Mouse (Mus musculus) T-helper 1 cell (primary cell): ENCODE data around the gene Sema4c.
"Not testable (repeated sequence)": the region's sequence is repeated elsewhere in the genome, so short reads cannot be mapped to it uniquely, and the experiment has no call there.

ENCODE experiments used
- in situ Hi-C: fragments of 300-600 bp; cut with MboI, MseI; formaldehyde crosslinking; loops from one replicate; pipeline ENCODE4 v1.15.1; 2025; ENCODE audit warnings: high pct_unique_total_duplicates

The Sema4c gene

GRCm38 (mm10) chr1:36556553-36557456 lies 1.3 kb downstream of the Sema4c start:
- in situ Hi-C loops, result no loop called here

DNA sequence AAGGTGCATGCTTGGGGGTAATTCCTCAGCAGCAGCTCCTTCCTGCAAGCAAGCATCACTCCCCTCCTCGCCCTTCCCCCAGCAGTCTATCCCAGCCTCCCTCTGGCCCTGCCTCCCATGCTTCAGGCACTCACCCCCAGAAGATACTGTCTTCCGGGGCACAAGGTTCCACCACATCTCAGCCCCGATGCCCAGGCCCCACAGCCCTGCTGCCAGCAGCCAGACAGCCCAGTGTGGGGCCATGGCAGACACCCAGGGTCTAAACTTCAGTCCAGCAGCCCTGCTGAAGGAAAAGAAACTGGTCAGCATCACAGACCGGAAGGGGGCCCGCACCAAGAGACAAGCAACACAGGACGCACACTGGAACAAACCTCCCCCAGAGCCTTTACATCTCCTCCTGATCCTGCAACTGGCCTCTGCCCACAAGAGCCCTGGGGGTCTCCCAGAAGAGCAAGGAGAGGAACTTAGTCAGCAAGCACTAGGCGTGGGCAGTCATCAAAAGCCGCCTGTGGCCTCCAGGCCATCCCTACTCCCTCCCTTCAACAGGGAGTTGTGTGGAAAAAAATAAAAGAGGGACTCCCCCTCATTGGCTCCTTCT lies 2.3 kb downstream of the Sema4c start:
- in situ Hi-C loops, result no loop called here

DNA sequence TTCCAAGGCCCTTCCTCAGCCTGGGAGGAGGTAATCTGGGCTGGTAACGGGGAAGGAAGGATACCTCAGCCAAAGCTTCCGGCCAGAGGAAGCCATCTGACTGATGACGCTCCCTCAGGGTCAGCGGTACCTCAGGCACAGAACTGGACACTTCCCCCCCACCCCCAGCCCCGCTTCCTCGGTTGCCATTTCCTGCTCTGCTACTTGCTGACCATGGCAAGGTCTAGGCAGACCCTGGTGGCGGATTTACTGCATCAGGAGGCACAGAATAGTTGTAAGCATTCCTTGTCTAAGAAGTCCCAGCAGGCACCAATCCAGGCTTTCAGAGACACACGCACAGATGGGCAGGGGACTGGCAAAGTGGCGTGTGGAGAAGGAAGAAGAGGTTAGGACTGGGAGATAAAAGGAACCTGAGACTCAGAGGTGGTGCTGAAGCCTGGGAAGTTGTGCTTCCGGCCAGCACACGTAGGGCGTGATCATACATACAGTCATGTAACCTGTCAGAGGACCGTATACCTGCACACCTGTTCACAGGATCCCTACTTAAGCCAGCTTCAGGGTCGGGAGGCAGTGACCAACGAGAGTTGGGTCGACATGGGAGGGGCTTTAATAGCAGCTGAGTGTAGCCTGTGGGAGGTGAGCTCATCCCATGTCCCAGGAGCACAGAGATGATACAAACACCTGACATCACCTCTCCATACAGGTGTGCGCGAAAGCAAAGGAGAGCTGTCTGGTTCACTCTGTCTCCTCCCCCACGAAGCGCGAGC lies 3.3 kb downstream of the Sema4c start:
- in situ Hi-C loops, result loop anchor here (5.0 kb wide), 2 partner anchors 77 to 127 kb away; partner anchors contain the start of gene Fam178b

GRCm38 (mm10) chr1:36552506-36552905 lies 5.6 kb downstream of the Sema4c start:
- in situ Hi-C loops, result loop anchor here (5.0 kb wide), 2 partner anchors 80 to 130 kb away; partner anchors contain the start of gene Fam178b

- in situ Hi-C loops, result loop anchor here (5.0 kb wide), 2 partner anchors 80 to 130 kb away; partner anchors contain the start of gene Fam178b
Measured at GRCm38 (mm10) chr1:36551904-36552303, 6.2 kb downstream of the Sema4c start.

DNA sequence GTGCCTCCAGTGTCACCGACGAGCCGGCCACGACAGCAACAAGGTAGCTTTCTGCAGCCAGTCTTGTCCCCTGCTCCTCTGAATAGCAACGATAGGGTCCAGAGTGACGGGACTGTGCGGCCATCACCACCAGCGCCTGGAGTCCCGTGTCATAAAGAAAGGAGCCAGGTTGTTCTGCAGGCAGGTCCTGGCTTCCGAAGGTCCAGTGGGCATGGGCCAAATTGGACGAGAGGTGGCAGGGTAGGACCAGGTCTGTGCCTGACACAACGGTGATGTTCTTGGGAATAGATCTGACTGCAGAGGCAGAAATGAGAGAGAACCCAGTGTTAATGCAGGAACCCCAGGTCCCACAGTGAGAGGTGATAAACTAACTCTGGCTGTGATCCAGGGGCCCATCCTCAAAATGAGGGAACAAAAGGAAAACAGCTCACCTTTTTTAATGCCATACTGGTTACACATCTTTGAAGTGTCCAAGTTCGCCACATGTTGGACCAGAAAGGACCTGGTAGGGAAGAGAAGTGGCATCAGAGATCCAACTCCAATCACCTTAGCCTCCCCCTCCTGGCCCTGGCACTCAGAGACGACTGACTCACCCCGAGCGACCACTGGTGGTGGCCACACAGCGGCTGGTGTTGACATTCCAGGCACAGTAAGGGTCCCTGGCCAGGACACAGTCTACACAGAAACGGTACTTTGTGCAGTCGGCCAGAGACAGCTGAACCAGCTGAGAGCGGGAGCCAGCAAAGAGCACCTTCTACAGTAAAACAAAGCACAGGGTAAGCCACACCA lies 7.9 kb downstream of the Sema4c start:
- in situ Hi-C loops, result loop anchor here (5.0 kb wide), 2 partner anchors 82 to 132 kb away; partner anchors contain the start of gene Fam178b

GRCm38 (mm10) chr1:36549491-36549890 lies 8.7 kb downstream of the Sema4c start:
- in situ Hi-C loops, result no loop called here

GRCm38 (mm10) chr1:36548771-36549170 lies 9.4 kb downstream of the Sema4c start:
- in situ Hi-C loops, result no loop called here

DNA sequence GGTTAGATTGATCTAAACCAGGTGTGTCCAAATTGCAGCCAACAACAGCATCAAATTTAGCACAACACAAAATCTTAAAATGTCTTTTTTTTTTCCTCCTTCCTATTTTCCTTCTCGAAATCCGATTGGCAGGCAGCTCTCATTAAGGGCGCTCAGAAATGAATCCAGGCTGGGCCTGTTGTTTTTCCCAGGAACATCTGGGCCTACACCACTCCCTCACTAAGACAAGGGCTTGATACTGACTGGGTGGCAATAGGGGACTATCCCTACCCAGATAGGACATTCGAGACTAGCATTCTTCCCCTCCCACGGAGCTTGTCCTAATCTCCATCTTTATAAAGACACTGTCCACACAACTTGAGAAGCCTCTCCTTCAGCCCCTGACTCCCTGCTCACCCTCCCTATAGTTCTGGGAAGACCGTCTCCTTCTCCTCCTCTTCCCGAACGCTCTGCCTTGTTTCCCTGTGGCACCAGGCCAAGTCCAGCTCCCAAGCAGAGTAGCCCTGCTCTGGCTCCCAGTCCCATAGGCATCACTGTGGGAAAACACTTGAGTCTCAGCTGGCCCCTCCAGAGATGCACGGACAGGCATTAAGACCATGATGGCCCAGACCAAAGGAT lies 10.1 kb downstream of the Sema4c start:
- in situ Hi-C loops, result no loop called here

GRCm38 (mm10) chr1:36546888-36547471 lies 11.2 kb downstream of the Sema4c start, which contains the start of gene Ankrd39:
Ankrd39 (minus strand) TSS chr1:36547445.
- in situ Hi-C loops, result no loop called here

GRCm38 (mm10) chr1:36545845-36546600 lies 12.1 kb downstream of the Sema4c start:
- in situ Hi-C loops, result no loop called here

- in situ Hi-C loops, result no loop called here
Measured at GRCm38 (mm10) chr1:36545382-36545781, 12.8 kb downstream of the Sema4c start.

GRCm38 (mm10) chr1:36542925-36543324 lies 15.2 kb downstream of the Sema4c start:
- in situ Hi-C loops, result no loop called here

DNA sequence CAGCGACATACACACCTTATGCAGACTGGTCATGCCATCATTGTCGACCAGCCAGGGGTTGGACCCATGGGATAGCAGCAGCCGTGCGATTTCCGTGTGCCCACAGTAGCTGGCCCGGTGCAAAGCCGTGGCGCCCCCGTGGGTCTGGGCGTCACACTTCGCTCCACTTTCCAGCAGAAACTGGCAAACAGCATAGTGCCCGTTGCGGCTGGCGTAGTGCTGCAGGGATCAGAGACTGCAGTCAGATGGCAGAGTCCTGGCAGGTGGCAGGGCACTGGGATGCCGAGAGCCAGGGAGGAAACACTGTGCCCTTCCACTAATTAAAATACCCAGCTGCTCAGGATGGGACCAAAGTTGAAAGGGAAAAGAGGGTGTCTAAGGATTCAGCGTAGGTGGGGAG lies 16.3 kb downstream of the Sema4c start:
- in situ Hi-C loops, result no loop called here

DNA sequence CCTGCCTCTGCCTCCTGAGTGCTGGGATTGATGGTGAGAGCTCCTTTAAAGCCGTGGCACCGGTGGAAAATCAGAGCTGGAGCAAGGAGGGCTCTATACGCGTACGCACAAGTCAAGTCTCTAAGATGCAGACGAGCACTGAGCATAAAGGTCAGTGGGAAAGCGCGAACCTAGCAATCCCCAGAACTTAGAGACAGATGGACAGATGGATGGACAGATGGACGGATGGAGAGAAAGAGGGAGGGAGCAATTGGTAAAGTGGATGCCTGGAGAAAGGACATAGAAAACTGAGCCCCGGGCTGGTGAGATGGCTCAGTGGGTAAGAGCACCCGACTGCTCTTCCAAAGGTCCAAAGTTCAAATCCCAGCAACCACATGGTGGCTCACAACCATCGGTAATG lies 17.3 kb downstream of the Sema4c start:
- in situ Hi-C loops, result no loop called here

- in situ Hi-C loops, result no loop called here
Measured at GRCm38 (mm10) chr1:36540132-36540531, 18.0 kb downstream of the Sema4c start.

DNA sequence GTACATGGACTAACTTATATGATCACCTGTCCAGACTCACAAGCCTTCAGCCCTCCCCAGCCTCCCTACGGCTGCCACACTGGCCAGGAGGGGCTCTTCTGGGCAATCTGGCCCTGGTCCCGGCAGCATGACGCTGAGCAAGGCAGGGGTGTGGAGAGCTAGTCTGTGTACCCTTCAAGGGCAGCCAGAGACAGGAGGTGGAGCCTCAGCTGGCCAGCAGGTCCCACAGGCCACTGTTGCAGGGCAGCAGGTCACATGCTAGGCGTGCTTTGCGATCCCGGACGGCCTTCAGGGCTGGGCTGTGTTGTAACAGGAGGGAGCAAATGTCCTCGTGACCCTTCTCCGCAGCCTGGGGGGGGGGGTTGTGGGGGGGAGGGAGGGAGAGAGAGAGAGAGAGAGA lies 19.0 kb downstream of the Sema4c start, which contains the start of gene Gm42417:
Gene Gm42417 (minus strand): TSS at position 244 of the 400 bp plus-strand sequence.
- in situ Hi-C loops, result no loop called here

DNA sequence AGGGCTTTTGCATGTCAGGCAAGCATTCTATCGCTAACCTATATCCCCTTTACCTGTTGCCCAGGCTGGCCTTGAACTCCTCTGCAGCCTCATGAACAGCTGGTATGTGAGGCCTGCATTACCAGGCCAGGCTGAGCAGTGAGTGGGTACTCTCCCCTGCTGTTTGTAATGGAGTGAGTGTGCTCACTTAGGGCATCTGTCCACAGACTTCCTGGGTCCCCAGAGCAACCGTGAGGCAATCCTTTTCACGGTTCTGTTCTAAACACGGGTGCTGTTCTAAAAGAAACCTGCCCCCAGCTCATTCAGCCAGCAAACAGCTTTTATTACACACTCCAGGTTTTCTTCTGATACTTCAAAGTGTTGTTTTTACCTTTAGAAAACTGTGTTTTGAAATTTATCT lies 19.4 kb downstream of the Sema4c start:
- in situ Hi-C loops, result no loop called here

- in situ Hi-C loops, result not testable (repeated sequence)
Measured at GRCm38 (mm10) chr1:36536783-36537182, 21.4 kb downstream of the Sema4c start, which contains the start of gene Ankrd23. Ankrd23 (minus strand) TSS chr1:36536883.
